Mouse (Mus musculus): Measurements from ENCODE around the gene Gpr37l1. TPM values are rescaled to one million over a fixed set of nuclear protein-coding genes. Genes with fewer than 3 reads are reported as not detected.

Gpr37l1 gene
- polyA plus RNA-seq, 1 experiment: 555 TPM

- no peak overlapping the region for H3K27ac ChIP-seq (ENCODE audit: insufficient read depth, low read length)
- no peaks in the 10 kb centered on the region for H3K27me3 ChIP-seq (ENCODE audit: control insufficient read depth, insufficient read depth, low read length)
- WGBS: 25% methylated on average over 8 of the region's 8 CpGs
- H3K4me1 ChIP-seq (ENCODE audit: control insufficient read depth, insufficient read depth, low read length): peaks cover 13% of the 10 kb centered on the region
- TF ChIP-seq POLR2A (IDR thresholded peaks at IDR 0.05; ENCODE audit: borderline replicate concordance, insufficient read depth, low read length) (no peak), CTCF (IDR thresholded peaks at IDR 0.05; ENCODE audit: borderline replicate concordance, insufficient read depth, low read depth, low read length) (no peak)
- peak; percentile 29 to 50 for DNase-seq
- no peak overlapping the region for H3K4me3 ChIP-seq (replicated peaks; ENCODE audit: insufficient read depth, low read depth, low read length)
Measured at GRCm38 (mm10) chr1:135186427-135186826, 18.9 kb upstream of the Gpr37l1 start.

- WGBS: 75% methylated on average over 5 of the region's 5 CpGs
- Histone ChIP-seq H3K4me1 (ENCODE audit: control insufficient read depth, insufficient read depth, low read length) (peaks cover 13% of the 10 kb centered on the region), H3K27me3 (ENCODE audit: control insufficient read depth, insufficient read depth, low read length) (no peaks in the 10 kb centered on the region), H3K4me3 (replicated peaks; ENCODE audit: insufficient read depth, low read depth, low read length) (no peak overlapping the region), H3K27ac (ENCODE audit: insufficient read depth, low read length) (no peak overlapping the region)
- DNase-seq: no peak
- TF ChIP-seq POLR2A (IDR thresholded peaks at IDR 0.05; ENCODE audit: borderline replicate concordance, insufficient read depth, low read length): no peak
- no peak for TF ChIP-seq CTCF (IDR thresholded peaks at IDR 0.05; ENCODE audit: borderline replicate concordance, insufficient read depth, low read depth, low read length)
Measured at GRCm38 (mm10) chr1:135185936-135186335, 18.5 kb upstream of the Gpr37l1 start.

- peaks cover 13% of the 10 kb centered on the region for H3K4me1 ChIP-seq (ENCODE audit: control insufficient read depth, insufficient read depth, low read length)
- WGBS: 85% methylated on average over 11 of the region's 11 CpGs
- H3K4me3 ChIP-seq (replicated peaks; ENCODE audit: insufficient read depth, low read depth, low read length): no peak overlapping the region
- H3K27me3 ChIP-seq (ENCODE audit: control insufficient read depth, insufficient read depth, low read length): no peaks in the 10 kb centered on the region
- H3K27ac ChIP-seq (ENCODE audit: insufficient read depth, low read length): no peak overlapping the region
- TF ChIP-seq CTCF (IDR thresholded peaks at IDR 0.05; ENCODE audit: borderline replicate concordance, insufficient read depth, low read depth, low read length) (no peak), POLR2A (IDR thresholded peaks at IDR 0.05; ENCODE audit: borderline replicate concordance, insufficient read depth, low read length) (no peak)
- no peak for DNase-seq
Measured at GRCm38 (mm10) chr1:135183941-135184570, 16.6 kb upstream of the Gpr37l1 start.

GRCm38 (mm10) chr1:135183448-135183847 lies 16.0 kb upstream of the Gpr37l1 start:
- DNase-seq: no peak
- Histone ChIP-seq H3K27me3 (ENCODE audit: control insufficient read depth, insufficient read depth, low read length) (no peaks in the 10 kb centered on the region), H3K4me1 (ENCODE audit: control insufficient read depth, insufficient read depth, low read length) (peaks cover 13% of the 10 kb centered on the region), H3K27ac (ENCODE audit: insufficient read depth, low read length) (no peak overlapping the region), H3K4me3 (replicated peaks; ENCODE audit: insufficient read depth, low read depth, low read length) (no peak overlapping the region)
- TF ChIP-seq CTCF (IDR thresholded peaks at IDR 0.05; ENCODE audit: borderline replicate concordance, insufficient read depth, low read depth, low read length): no peak
- no peak for TF ChIP-seq POLR2A (IDR thresholded peaks at IDR 0.05; ENCODE audit: borderline replicate concordance, insufficient read depth, low read length)
- WGBS: 83% methylated on average over 4 of the region's 4 CpGs

GRCm38 (mm10) chr1:135182975-135183374 lies 15.5 kb upstream of the Gpr37l1 start:
- DNase-seq: no peak
- WGBS: 82% methylated on average over 3 of the region's 3 CpGs
- H3K4me3 ChIP-seq (replicated peaks; ENCODE audit: insufficient read depth, low read depth, low read length): no peak overlapping the region
- H3K27ac ChIP-seq (ENCODE audit: insufficient read depth, low read length): no peak overlapping the region
- TF ChIP-seq POLR2A (IDR thresholded peaks at IDR 0.05; ENCODE audit: borderline replicate concordance, insufficient read depth, low read length) (no peak), CTCF (IDR thresholded peaks at IDR 0.05; ENCODE audit: borderline replicate concordance, insufficient read depth, low read depth, low read length) (no peak)
- H3K27me3 ChIP-seq (ENCODE audit: control insufficient read depth, insufficient read depth, low read length): no peaks in the 10 kb centered on the region
- peaks cover 11% of the 10 kb centered on the region for H3K4me1 ChIP-seq (ENCODE audit: control insufficient read depth, insufficient read depth, low read length)

- no peak overlapping the region for H3K27ac ChIP-seq (ENCODE audit: insufficient read depth, low read length)
- TF ChIP-seq CTCF (IDR thresholded peaks at IDR 0.05; ENCODE audit: borderline replicate concordance, insufficient read depth, low read depth, low read length) (no peak), POLR2A (IDR thresholded peaks at IDR 0.05; ENCODE audit: borderline replicate concordance, insufficient read depth, low read length) (no peak)
- WGBS: 49% methylated on average over 8 of the region's 8 CpGs
- no peak overlapping the region for H3K4me3 ChIP-seq (replicated peaks; ENCODE audit: insufficient read depth, low read depth, low read length)
- H3K4me1 ChIP-seq (ENCODE audit: control insufficient read depth, insufficient read depth, low read length): peaks cover 11% of the 10 kb centered on the region
- no peaks in the 10 kb centered on the region for H3K27me3 ChIP-seq (ENCODE audit: control insufficient read depth, insufficient read depth, low read length)
- DNase-seq: peak; percentile 59 to 60
Measured at GRCm38 (mm10) chr1:135181880-135182623, 14.6 kb upstream of the Gpr37l1 start.

GRCm38 (mm10) chr1:135181275-135181674 lies 13.8 kb upstream of the Gpr37l1 start:
- H3K27ac ChIP-seq (ENCODE audit: insufficient read depth, low read length): no peak overlapping the region
- no peak overlapping the region for H3K4me3 ChIP-seq (replicated peaks; ENCODE audit: insufficient read depth, low read depth, low read length)
- H3K4me1 ChIP-seq (ENCODE audit: control insufficient read depth, insufficient read depth, low read length): peaks cover 7% of the 10 kb centered on the region; the same call in 1 of the 2 replicates
- WGBS: 82% methylated on average over 4 of the region's 4 CpGs
- no peaks in the 10 kb centered on the region for H3K27me3 ChIP-seq (ENCODE audit: control insufficient read depth, insufficient read depth, low read length)
- DNase-seq: no peak
- no peak for TF ChIP-seq POLR2A (IDR thresholded peaks at IDR 0.05; ENCODE audit: borderline replicate concordance, insufficient read depth, low read length)
- TF ChIP-seq CTCF (IDR thresholded peaks at IDR 0.05; ENCODE audit: borderline replicate concordance, insufficient read depth, low read depth, low read length): no peak

- H3K4me1 ChIP-seq (ENCODE audit: control insufficient read depth, insufficient read depth, low read length): peaks cover 7% of the 10 kb centered on the region; the same call in 1 of the 2 replicates
- no peak for DNase-seq
- no peak overlapping the region for H3K27ac ChIP-seq (ENCODE audit: insufficient read depth, low read length)
- no peaks in the 10 kb centered on the region for H3K27me3 ChIP-seq (ENCODE audit: control insufficient read depth, insufficient read depth, low read length)
- H3K4me3 ChIP-seq (replicated peaks; ENCODE audit: insufficient read depth, low read depth, low read length): no peak overlapping the region
- WGBS: 94% methylated on average over 10 of the region's 10 CpGs
- TF ChIP-seq POLR2A (IDR thresholded peaks at IDR 0.05; ENCODE audit: borderline replicate concordance, insufficient read depth, low read length) (no peak), CTCF (IDR thresholded peaks at IDR 0.05; ENCODE audit: borderline replicate concordance, insufficient read depth, low read depth, low read length) (no peak)
Measured at GRCm38 (mm10) chr1:135180830-135181229, 13.3 kb upstream of the Gpr37l1 start.
